Mouse (Mus musculus): Measurements from ENCODE around the gene Aar2. TPM values are rescaled to one million over a fixed set of nuclear protein-coding genes. Genes with fewer than 3 reads are reported as not detected.
"Not testable (repeated sequence)": the region's sequence is repeated elsewhere in the genome, so short reads cannot be mapped to it uniquely, and the experiment has no call there.

The Aar2 gene
- 10 to 100 TPM; 22.1 to 28.0 TPM for total RNA-seq (2021)

- DNase-seq: peak; percentile 88 to 89
- intact Hi-C loops (cut with DNase I): loop anchor here (5.0 kb wide), 2 partner anchors 170 to 315 kb away; partner anchors contain the start of gene Rab5if
Measured at GRCm38 (mm10) chr2:156547123-156547891, at the start of gene Aar2. Gene Aar2 (plus strand): TSS chr2:156547584.

DNA sequence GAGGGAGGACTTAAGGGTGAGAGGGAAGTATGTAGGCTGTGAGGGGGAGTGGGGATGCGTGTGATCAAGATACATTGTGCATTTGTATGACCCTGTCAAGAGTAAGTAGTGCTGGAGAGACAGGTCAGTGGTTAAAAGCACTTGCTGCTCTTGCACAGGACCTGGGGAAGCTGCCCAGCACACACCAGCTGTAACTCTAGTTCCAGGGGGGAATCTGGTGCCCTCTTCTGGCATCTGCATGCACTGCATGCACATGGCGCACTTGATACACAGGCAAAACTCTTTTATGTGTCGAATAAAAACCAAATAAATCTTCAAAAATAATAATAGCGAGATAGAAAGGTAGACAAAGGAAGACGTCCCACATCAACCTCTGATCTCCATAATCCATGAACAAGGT, 49.5 kb upstream of the Aar2 start:
- intact Hi-C loops (cut with DNase I): loop anchor here (5.0 kb wide), 1 partner anchor 76 kb away; the partner anchor contains the start of gene Epb41l1
- DNase-seq: peak; percentile 43 to 63

DNA sequence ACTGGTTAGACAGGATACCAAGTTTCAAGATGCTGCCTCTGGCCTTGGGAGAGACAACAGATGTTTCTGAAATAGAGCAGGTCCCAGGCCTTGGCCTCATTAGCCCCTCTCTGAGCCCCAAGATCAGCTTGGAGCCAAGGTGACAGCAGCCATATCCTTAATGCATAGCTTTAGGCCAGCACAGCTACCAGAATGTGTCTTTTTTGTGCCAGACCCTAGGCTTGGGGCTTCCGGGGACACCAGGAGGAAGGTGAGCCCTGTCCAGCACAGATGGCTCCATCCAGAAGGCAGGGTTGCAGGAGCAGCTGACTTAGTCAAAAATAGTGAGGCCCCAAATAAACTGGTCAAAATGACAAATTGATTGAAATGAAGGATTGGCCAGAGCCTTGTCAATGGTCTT, 46.4 kb upstream of the Aar2 start:
- intact Hi-C loops (cut with DNase I): no loop called here
- no peak for DNase-seq

DNA sequence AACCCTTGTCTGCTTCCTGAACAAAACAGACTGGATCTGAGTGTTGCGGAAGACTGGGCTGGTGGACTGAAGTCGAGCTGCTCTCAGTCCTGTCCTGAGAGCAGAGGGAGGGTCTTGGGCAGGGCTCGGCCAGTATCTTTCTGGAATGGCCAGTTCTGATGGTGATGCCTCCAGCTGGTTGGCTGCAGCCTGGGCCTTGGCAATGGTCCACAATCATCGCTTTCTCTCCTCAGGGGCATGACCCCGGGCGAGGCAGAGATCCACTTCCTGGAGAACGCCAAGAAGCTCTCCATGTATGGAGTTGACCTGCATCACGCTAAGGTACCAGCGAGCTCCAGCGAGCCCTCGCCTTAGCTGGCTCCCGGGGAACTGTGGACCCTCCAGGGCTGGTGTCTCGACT, 41.9 kb upstream of the Aar2 start:
- intact Hi-C loops (cut with DNase I): no loop called here
- DNase-seq: peak in 1 of 2 experiments; percentile 27

- no peak for DNase-seq
- intact Hi-C loops (cut with DNase I): no loop called here
Measured at GRCm38 (mm10) chr2:156512028-156512427, 35.4 kb upstream of the Aar2 start.

DNA sequence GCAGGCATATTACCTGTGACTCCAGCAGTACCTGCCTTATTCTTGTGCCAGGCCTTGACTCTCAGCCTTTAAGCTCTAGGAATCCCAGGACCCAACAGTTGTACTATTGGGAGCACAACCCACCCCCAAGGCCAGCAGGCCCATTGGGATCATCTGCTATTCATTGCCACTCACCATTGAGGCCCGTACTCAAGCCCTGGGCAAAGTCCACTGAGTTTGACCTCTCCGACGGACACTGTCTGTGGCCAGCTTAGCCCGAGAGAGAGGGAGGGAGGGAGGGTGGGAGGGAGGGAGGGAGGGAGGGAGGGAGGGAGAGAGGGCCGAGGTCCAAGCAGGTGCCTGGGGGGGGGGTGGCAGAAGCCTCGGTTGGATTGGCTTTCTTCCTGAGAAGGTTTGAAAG, 34.8 kb upstream of the Aar2 start:
- intact Hi-C loops (cut with DNase I): no loop called here
- no peak for DNase-seq

DNA sequence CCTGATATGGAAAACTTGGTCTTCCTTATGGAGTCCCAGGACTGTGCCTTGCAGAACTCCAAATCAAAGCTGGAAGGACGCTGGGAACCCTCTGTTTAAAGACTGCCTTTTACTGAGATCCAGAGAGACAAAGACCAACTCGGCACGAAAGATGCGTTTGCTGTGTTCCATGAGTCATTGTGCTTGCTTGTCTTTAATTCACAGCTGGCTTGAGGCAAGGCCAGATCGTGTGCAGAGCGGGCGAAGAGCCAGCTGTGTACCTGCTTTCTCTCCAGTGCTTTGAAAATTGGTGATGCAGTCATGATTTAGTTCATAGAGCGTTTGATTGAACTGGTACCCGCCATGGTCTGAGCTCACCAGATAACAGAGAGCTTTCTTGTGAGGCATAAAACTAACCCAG, 32.3 kb upstream of the Aar2 start:
- no peak for DNase-seq
- intact Hi-C loops (cut with DNase I): no loop called here

DNA sequence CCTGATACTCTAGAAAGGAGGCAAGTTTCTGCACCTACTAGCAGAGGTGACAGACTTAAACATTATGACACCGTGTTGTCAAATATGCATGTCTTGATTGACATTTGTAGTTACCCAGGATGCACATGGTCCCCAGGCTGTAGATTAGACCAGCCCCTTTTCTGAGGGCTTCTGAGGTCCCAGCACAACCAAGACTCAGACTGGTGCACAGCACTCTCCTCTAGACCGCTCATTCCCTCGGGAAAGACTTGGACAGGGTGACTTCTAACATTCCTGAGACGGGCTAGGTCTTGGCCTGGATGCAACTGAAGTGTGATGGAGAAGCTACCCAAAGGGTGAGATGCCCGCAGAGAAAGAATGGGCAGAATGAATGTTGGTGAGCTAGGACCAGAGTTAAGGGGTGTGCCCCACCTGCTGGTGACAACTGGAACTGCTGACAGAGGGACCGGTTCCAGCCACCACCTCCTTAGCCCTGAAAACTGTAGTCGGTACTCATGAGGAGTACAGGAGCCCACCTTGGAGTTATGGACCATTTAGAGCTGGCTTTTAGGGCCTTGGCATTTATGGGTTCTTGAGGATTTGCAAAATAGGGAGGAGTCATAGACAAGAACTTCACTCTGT, 31.7 kb upstream of the Aar2 start:
- intact Hi-C loops (cut with DNase I): loop anchor here (1.0 kb wide), 1 partner anchor 171 kb away; no protein-coding TSS in a partner anchor
- peak; percentile 79 to 86 for DNase-seq

GRCm38 (mm10) chr2:156516678-156517077, 30.7 kb upstream of the Aar2 start:
- intact Hi-C loops (cut with DNase I): loop anchor here (1.0 kb wide), 1 partner anchor 172 kb away; no protein-coding TSS in a partner anchor
- not testable (repeated sequence) for DNase-seq

DNA sequence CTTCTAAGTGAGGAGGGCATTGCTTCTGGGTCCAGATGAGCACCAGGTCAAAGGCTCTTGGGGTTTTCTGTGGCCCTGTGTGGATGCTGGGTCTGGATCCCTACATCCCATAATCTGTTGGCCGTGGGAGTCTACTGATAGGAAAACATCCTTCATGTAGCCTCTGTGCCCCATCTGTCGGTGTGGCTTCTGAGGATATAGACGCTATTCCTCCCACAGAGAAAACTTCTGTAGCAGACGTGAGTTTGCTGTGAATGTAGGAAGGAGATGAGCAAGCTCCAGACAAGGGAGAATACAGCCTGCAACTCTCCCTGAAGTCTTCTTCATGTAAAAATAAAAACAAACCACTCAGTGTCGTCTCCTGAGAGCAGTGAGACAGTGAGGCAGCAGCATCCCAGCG, 29.1 kb upstream of the Aar2 start:
- intact Hi-C loops (cut with DNase I): no loop called here
- no peak for DNase-seq

- intact Hi-C loops (cut with DNase I): no loop called here
Measured at GRCm38 (mm10) chr2:156519584-156519983, 27.8 kb upstream of the Aar2 start.

GRCm38 (mm10) chr2:156522994-156523393, 24.4 kb upstream of the Aar2 start:
- intact Hi-C loops (cut with DNase I): no loop called here
- DNase-seq: no peak

More at GRCm38 (mm10) chr2:156519584-156519983, 27.8 kb upstream of the Aar2 start:
- DNase-seq: no peak

GRCm38 (mm10) chr2:156524078-156524477, 23.3 kb upstream of the Aar2 start:
- DNase-seq: no peak
- intact Hi-C loops (cut with DNase I): no loop called here

DNA sequence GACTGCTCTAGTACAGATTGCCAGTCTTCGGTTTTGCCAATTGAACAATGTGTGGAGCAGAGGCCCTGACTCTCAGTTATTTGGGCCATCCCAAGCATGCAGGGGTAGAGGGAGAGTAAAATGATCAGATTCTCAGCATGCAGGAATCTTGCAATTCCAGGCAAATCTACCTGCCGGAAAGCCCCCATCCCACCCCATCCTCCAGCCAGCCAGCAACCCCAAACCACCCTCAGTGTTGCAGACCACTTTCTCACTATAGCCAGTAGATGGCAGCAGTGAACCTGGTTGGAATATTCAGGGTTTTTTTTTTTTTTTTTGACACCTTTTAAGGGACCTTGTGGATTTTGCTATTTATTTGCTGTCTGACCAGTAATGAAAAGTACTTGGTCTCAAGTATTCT, 17.7 kb upstream of the Aar2 start:
- peak; percentile 8 to 23 for DNase-seq
- intact Hi-C loops (cut with DNase I): loop anchor here (1.0 kb wide), 1 partner anchor 176 kb away; no protein-coding TSS in a partner anchor

DNA sequence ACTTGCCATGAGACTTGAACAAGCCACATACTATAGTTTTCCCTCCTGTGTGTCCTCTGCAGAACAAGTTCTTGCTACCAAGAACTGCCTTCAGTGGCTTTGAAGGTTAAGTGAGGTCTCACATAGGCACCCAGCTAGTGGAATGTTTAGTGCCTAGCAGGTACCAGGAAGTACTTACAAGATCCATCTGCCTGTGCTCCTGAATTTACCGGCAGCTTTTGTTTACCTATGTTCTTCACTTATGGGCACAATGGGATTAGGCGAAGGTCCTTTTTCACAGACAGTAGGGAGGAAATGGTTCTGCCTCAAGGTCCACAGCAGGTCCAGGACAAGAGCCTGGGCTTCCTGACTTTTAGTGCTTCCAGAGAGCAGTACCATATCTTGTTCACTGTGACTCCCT, 14.2 kb upstream of the Aar2 start:
- DNase-seq: no peak
- intact Hi-C loops (cut with DNase I): no loop called here

DNA sequence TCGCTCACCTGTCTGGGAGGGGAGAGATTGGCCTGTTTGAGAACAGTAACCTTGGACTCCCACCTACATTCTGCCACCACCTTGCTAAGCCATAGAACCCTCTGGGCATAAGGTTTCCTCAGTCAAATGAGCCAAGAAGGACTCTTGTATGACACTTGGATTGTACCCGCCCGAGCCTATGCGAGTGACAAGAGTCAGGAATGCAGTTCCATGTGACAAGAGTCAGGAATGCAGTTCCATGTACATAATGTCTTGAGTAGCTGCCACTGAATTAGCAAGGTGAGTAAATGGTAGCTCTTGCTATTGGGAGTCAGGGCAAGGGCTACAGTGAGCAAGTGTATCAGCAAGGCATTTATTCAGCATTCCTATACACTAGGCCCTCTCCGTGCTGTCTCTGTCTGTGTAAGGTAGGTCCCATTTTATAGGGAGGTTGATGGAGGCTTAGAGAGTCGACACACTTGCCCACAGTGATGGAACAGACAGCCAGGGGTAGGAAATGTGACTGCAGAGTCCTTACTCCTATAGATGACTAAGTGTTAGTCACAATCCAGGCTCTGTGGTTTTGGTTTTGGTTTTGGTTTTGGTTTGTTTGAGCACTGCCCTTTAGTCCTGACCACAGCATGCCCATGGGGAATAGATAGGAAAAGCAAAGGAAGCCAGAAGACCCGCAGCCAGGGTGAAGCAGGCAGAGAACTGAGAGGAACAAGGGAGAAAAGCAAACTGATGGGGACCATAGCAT, 8.4 kb upstream of the Aar2 start:
- DNase-seq: no peak
- intact Hi-C loops (cut with DNase I): no loop called here

DNA sequence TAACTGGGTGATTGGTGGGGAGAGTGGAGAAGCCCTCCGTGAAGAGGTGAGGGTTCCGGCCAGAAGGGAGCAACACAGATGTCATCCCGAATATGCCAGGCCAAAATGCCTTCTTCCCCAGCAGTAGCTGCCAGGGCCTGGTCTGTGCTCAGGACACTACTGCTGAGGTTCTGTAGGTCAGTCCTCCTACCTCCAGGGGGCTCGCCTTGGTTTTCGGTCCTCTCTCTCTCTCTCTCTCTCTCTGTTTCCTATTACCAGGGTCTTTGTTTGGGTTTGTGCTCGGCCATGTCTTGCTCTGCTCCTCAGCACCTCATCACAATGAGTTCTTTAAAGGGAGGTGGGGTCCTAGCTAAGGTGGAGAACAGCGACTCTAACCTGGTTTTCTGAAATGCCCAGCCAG, 6.4 kb upstream of the Aar2 start:
- intact Hi-C loops (cut with DNase I): no loop called here
- DNase-seq: no peak

DNA sequence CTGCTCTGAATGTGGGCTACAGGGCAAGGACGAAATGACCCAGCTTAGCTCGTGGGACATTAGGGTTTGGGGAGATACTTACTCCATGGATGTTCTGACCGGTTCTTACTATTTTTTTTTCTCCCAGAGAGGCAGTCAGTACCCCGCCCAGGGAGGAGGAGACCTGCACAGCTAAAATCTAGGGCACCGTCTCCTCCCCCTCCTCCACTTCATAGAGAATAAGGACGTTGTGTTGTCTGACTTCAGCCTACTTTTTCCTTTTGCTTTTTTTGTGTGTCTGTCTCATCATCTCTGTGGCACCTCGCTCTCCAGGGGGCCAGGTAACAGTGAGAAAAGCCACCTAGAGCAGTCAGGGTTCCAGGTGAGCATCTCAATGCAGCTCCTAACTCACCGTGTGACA, 5.0 kb upstream of the Aar2 start:
- intact Hi-C loops (cut with DNase I): no loop called here
- DNase-seq: no peak

DNA sequence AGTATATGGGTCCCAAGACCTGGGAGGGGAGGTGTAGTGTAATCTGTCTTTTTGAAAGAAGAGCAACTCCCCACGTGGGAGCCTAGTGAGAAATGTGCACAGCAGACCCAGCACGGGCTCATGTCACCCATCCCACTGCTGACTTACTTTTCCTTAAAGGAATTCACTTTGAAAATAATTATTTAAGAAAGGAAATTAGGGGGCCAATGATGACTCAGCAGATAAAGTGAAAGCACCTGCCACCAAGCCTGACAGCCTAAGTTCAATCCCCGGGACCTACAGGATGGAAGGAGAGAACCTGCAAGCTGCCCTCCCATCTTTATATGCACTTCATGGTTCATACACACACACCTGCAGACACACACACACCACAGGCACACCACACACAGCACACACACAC, 3.6 kb upstream of the Aar2 start:
- intact Hi-C loops (cut with DNase I): no loop called here
- no peak for DNase-seq

DNA sequence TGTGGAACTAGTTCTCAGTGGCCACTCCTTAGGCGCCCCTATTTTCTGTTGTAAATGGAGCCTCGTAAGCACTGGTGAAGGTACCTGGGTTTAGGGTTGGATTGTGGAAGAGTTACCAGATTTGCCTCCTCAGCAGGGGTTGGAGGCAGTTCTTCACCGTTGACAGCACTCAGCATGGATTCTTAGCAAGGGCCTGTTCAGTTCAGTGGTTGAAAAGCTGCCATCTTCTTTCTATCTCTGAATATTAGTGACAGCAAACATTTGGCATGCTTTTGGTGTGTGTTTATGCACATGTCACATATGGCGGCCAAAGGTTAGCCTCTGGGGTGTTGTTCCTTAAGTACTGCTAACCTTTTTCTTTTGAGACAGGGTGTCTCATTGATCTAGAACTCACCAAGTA, 5.0 kb downstream of the Aar2 start:
- intact Hi-C loops (cut with DNase I): no loop called here
- no peak for DNase-seq

DNA sequence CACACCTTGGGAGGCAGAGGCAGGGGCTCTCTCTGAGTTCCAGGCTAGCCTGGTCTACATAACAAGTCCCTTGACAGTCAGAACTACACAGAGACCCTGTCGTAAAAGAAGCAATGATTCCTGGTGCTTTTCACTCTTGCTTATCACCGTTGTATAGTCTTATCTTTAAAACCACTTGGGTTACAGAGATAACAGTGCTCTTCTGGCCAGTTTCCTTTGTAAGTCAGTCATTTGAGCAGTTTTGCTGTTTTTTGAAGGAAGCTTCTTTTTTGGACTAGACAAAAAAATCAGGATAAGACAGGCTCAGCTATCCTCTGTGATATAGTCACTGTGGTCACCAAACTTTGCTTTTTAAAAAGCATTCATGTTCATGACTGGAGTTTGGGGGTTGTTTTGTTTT, 14.4 kb downstream of the Aar2 start:
- intact Hi-C loops (cut with DNase I): no loop called here
- no peak for DNase-seq
